Mouse (Mus musculus) G1E (cell line): ENCODE data around the gene Ogfod3.

ENCODE experiments used
- CTCF ChIP-seq: IDR thresholded peaks from 2 replicates; pipeline ENCODE4 v1.5.1; 2012; ENCODE audit warnings: low read depth, low read length, inconsistent platforms, mixed read lengths
- GATA1 ChIP-seq: IDR thresholded peaks from 2 replicates; pipeline ENCODE4 v1.6.1; 2012; ENCODE audit warnings: borderline replicate concordance, low read length, inconsistent platforms, mixed read lengths
- GATA2 ChIP-seq: IDR thresholded peaks from 2 replicates; pipeline ENCODE4 v1.6.1; 2012; ENCODE audit warnings: low read depth, low read length, inconsistent platforms, borderline replicate concordance
- POLR2AphosphoS5 ChIP-seq: IDR thresholded peaks from 2 replicates; pipeline ENCODE4 v1.6.1; 2012; ENCODE audit warnings: low read depth, low read length, inconsistent platforms; ENCODE audit not compliant: insufficient replicate concordance
- TAL1 ChIP-seq: conservative IDR thresholded peaks from 2 replicates; pipeline ENCODE4 v1.6.1; 2012; ENCODE audit warnings: low read depth, low read length, inconsistent platforms, mixed read lengths

- no peak for TF ChIP-seq CTCF
- no peak for TF ChIP-seq GATA1
- TF ChIP-seq POLR2AphosphoS5, result no peak
- TF ChIP-seq TAL1, result no peak
- no peak for TF ChIP-seq GATA2
Measured at GRCm38 (mm10) chr11:121219776-121220175, 15.3 kb upstream of the Ogfod3 start.
